Mouse (Mus musculus) myocyte (in vitro differentiated cells): ENCODE data around the gene Vamp8. TPM values are rescaled to one million over a fixed set of nuclear protein-coding genes. Genes with fewer than 3 reads are reported as not detected.

Source experiments
- H3K27me3 ChIP-seq: one replicate; pipeline ENCODE4 v1.6.1; 2011; ENCODE audit not compliant: control insufficient read depth, insufficient read depth, insufficient read length
- H3K36me3 ChIP-seq: one replicate; pipeline ENCODE4 v1.6.1; 2011; ENCODE audit not compliant: control insufficient read depth, insufficient read depth
- H3K4me2 ChIP-seq: one replicate; pipeline ENCODE4 v1.6.1; 2011; ENCODE audit warnings: low read depth, control low read depth
- H3K4me3 ChIP-seq: one replicate; pipeline ENCODE4 v1.5.1; 2011; ENCODE audit warnings: mild to moderate bottlenecking, control low read depth, moderate library complexity
- H3K79me2 ChIP-seq: one replicate; pipeline ENCODE4 v1.6.1; 2011; ENCODE audit not compliant: control insufficient read depth, insufficient read depth
- H3ac ChIP-seq: one replicate; pipeline ENCODE4 v1.6.1; 2011; ENCODE audit not compliant: control insufficient read depth, insufficient read length
- CEBPB ChIP-seq: IDR thresholded peaks from 2 replicates; pipeline ENCODE4 v1.6.1; 2011; ENCODE audit warnings: mild to moderate bottlenecking, moderate library complexity; ENCODE audit not compliant: poor library complexity, insufficient read depth, severe bottlenecking
- E2F4 ChIP-seq: IDR thresholded peaks from one replicate; pipeline ENCODE4 v1.6.1; 2011; ENCODE audit warnings: mild to moderate bottlenecking, control low read depth, moderate library complexity; ENCODE audit not compliant: insufficient read depth
- MAX ChIP-seq: IDR thresholded peaks from one replicate; pipeline ENCODE4 v1.6.1; 2011; ENCODE audit warnings: low read depth, mild to moderate bottlenecking, control low read depth
- MYOD1 ChIP-seq, 3 experiments: IDR thresholded peaks; one replicate each; pipeline ENCODE4 v1.6.1; 2011; ENCODE audit warnings: control low read depth in 2 of 3, low read depth in 2 of 3, mild to moderate bottlenecking in 2 of 3, moderate library complexity in 1 of 3; ENCODE audit not compliant: insufficient read length in 2 of 3, control insufficient read depth in 1 of 3
- MYOG ChIP-seq, 3 experiments: IDR thresholded peaks; one replicate each; pipeline ENCODE4 v1.6.1; 2011; ENCODE audit warnings: control low read depth in 2 of 3, low read depth in 2 of 3, mild to moderate bottlenecking in 2 of 3; ENCODE audit not compliant: insufficient read length in 2 of 3, control insufficient read depth in 1 of 3, insufficient read depth in 1 of 3
- POLR2A ChIP-seq: IDR thresholded peaks from one replicate; pipeline ENCODE4 v1.6.1; 2011; ENCODE audit warnings: low read depth, mild to moderate bottlenecking, control low read depth, moderate library complexity; ENCODE audit not compliant: insufficient read length
- POLR2AphosphoS2 ChIP-seq: IDR thresholded peaks from one replicate; pipeline ENCODE4 v1.6.1; 2011; ENCODE audit warnings: low read depth, control low read depth; ENCODE audit not compliant: insufficient read length
- REST ChIP-seq: IDR thresholded peaks from one replicate; pipeline ENCODE4 v1.6.1; 2011; ENCODE audit warnings: mild to moderate bottlenecking, control low read depth, moderate library complexity; ENCODE audit not compliant: insufficient read depth, insufficient read length
- SRF ChIP-seq: IDR thresholded peaks from one replicate; pipeline ENCODE4 v1.6.1; 2011; ENCODE audit warnings: low read depth; ENCODE audit not compliant: control insufficient read depth, insufficient read length
- TCF12 ChIP-seq: IDR thresholded peaks from one replicate; pipeline ENCODE4 v1.6.1; 2011; ENCODE audit warnings: mild to moderate bottlenecking, control low read depth; ENCODE audit not compliant: poor library complexity, insufficient read depth, severe bottlenecking
- TCF3 ChIP-seq: IDR thresholded peaks from one replicate; pipeline ENCODE4 v1.6.1; 2011; ENCODE audit warnings: low read depth, control low read depth; ENCODE audit not compliant: insufficient read length
- USF1 ChIP-seq: IDR thresholded peaks from one replicate; pipeline ENCODE4 v1.6.1; 2011; ENCODE audit warnings: low read depth, mild to moderate bottlenecking, control low read depth, moderate library complexity
- polyA plus RNA-seq: library from polyadenylated mRNA; unstranded; fragments of >200 nt; fragmentation: generic; extraction: Trizol; gene quantifications from one replicate; pipeline ENCODE4 v1.2.1, GENCODE M21; 2012; ENCODE audit warnings: missing spikeins

The Vamp8 gene
- polyA plus RNA-seq, 1 experiment, result 107 TPM

- Histone ChIP-seq H3K4me2 (no peak overlapping the region), H3K36me3 (peaks cover 8% of the 10 kb centered on the region), H3ac (no peak overlapping the region), H3K79me2 (peaks cover 14% of the 10 kb centered on the region), H3K4me3 (no peak overlapping the region), H3K27me3 (no peaks in the 10 kb centered on the region)
- TF ChIP-seq MYOG (IDR thresholded peaks at IDR 0.05; ENCODE audit: control insufficient read depth in 1 of 3, insufficient read depth in 1 of 3, insufficient read length in 2 of 3, low read depth in 2 of 3) (no peak), SRF (no peak), MYOD1 (IDR thresholded peaks at IDR 0.05; ENCODE audit: control insufficient read depth in 1 of 3, insufficient read length in 2 of 3, low read depth in 2 of 3) (no peak), E2F4 (no peak), TCF3 (no peak), CEBPB (no peak), POLR2A (peak; percentile 29), USF1 (no peak), MAX (no peak), POLR2AphosphoS2 (peak; percentile 72)
Observed at GRCm38 (mm10) chr6:72358086-72358764, 32.3 kb downstream of the Vamp8 start.

- peaks cover 8% of the 10 kb centered on the region for H3K36me3 ChIP-seq
- H3K4me2 ChIP-seq, result no peak overlapping the region
- H3ac ChIP-seq, result no peak overlapping the region
- TF ChIP-seq MYOG (IDR thresholded peaks at IDR 0.05; ENCODE audit: control insufficient read depth in 1 of 3, insufficient read depth in 1 of 3, insufficient read length in 2 of 3, low read depth in 2 of 3) (no peak), TCF3 (no peak), CEBPB (no peak), SRF (no peak), E2F4 (no peak), TCF12 (no peak)
- no peak overlapping the region for H3K4me3 ChIP-seq
- H3K27me3 ChIP-seq, result no peaks in the 10 kb centered on the region
- H3K79me2 ChIP-seq, result peaks cover 14% of the 10 kb centered on the region
Observed at GRCm38 (mm10) chr6:72357164-72358079, 33.1 kb downstream of the Vamp8 start.

- Histone ChIP-seq H3K79me2 (peaks cover 4% of the 10 kb centered on the region), H3K4me3 (peak overlapping the region; percentile 51), H3ac (peak overlapping the region; percentile 21), H3K36me3 (peaks cover 8% of the 10 kb centered on the region), H3K27me3 (no peaks in the 10 kb centered on the region), H3K4me2 (peak overlapping the region; percentile 82)
- no peak for TF ChIP-seq MAX
- TF ChIP-seq TCF12, result no peak
- no peak for TF ChIP-seq REST
- TF ChIP-seq SRF, result no peak
- TF ChIP-seq CEBPB, result no peak
- no peak for TF ChIP-seq MYOD1 (IDR thresholded peaks at IDR 0.05; ENCODE audit: control insufficient read depth in 1 of 3, insufficient read length in 2 of 3, low read depth in 2 of 3)
- no peak for TF ChIP-seq TCF3
- TF ChIP-seq POLR2AphosphoS2, result no peak
- TF ChIP-seq MYOG (IDR thresholded peaks at IDR 0.05; ENCODE audit: control insufficient read depth in 1 of 3, insufficient read depth in 1 of 3, insufficient read length in 2 of 3, low read depth in 2 of 3), result no peak
- no peak for TF ChIP-seq USF1
- TF ChIP-seq E2F4, result no peak
- no peak for TF ChIP-seq POLR2A
Observed at GRCm38 (mm10) chr6:72356001-72356532, 34.4 kb downstream of the Vamp8 start.

GRCm38 (mm10) chr6:72355066-72355911 lies 35.2 kb downstream of the Vamp8 start, which contains the start of gene Tmem150a:
Tmem150a (plus strand) TSS chr6:72355447.
- Histone ChIP-seq H3K79me2 (peaks cover 7% of the 10 kb centered on the region), H3K27me3 (no peaks in the 10 kb centered on the region), H3ac (peak within 1 kb of the TSS; percentile 21), H3K36me3 (peaks cover 15% of the 10 kb centered on the region), H3K4me3 (peak within 1 kb of the TSS; percentile 51), H3K4me2 (peak within 1 kb of the TSS; percentile 82)
- TF ChIP-seq MAX (no peak), MYOD1 (IDR thresholded peaks at IDR 0.05; ENCODE audit: control insufficient read depth in 1 of 3, insufficient read length in 2 of 3, low read depth in 2 of 3) (peak in 1 of 3 experiments; percentile 15), MYOG (IDR thresholded peaks at IDR 0.05; ENCODE audit: control insufficient read depth in 1 of 3, insufficient read depth in 1 of 3, insufficient read length in 2 of 3, low read depth in 2 of 3) (peak in 1 of 3 experiments; percentile 4), POLR2AphosphoS2 (peak; percentile 48), REST (no peak), USF1 (peak; percentile 15)
